Mouse (Mus musculus) regulatory T cell (primary cell): ENCODE measurements around the gene Wrap73.

ENCODE experiments used
- in situ Hi-C: fragments of 300-600 bp; cut with MboI, MseI; formaldehyde crosslinking; loops from one replicate; pipeline ENCODE4 v1.15.1; 2025; ENCODE audit warnings: high pct_unique_total_duplicates

Wrap73 gene

DNA sequence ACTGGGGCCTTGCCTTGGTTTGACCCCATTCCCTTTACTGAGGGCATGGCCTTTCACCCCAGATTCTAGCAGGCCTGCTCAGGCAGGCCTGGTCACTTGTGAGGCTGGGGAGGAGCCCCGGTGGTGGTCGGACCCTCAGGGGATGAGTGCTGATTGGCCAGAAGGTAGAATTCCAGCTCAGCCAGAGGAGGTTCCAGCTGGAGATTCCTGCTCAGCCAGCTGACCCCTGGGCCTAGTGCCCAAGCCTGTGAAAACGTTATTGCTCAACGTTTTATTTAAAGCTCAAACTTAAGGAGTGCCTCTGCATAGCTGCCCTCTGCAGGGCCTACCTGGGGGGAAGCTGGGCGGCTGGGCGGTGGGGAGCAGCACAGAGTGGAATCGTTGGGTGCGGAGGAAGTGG lies 35.1 kb downstream of the Wrap73 start:
- in situ Hi-C loops: no loop called here

- in situ Hi-C loops: no loop called here
Measured at GRCm38 (mm10) chr4:154181001-154181400, 38.8 kb downstream of the Wrap73 start.

GRCm38 (mm10) chr4:154183566-154183965 lies 41.4 kb downstream of the Wrap73 start:
- in situ Hi-C loops: no loop called here

- in situ Hi-C loops: no loop called here
Measured at GRCm38 (mm10) chr4:154185001-154185400, 42.8 kb downstream of the Wrap73 start.

- in situ Hi-C loops: no loop called here
Measured at GRCm38 (mm10) chr4:154186002-154186537, 43.9 kb downstream of the Wrap73 start.

DNA sequence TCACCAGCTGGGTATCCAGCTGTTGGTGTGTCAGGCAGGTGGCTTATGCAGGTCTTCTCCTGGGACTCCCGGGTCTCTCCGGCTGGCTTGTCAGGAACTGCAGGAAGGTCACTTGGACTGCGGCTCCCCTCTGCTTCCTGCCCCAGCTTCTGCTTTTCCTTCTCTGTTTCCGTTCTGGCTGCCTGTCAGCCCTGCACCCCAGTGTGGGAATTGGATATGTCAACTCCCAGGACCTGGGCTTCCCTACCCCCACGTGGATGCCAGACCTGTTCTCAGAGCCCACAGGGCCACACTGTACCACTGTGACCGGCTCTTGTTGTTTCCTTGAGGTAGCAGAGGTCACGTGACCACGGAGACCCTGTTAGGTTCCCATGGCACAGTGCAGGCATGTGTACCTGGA lies 46.8 kb downstream of the Wrap73 start:
- in situ Hi-C loops: no loop called here

DNA sequence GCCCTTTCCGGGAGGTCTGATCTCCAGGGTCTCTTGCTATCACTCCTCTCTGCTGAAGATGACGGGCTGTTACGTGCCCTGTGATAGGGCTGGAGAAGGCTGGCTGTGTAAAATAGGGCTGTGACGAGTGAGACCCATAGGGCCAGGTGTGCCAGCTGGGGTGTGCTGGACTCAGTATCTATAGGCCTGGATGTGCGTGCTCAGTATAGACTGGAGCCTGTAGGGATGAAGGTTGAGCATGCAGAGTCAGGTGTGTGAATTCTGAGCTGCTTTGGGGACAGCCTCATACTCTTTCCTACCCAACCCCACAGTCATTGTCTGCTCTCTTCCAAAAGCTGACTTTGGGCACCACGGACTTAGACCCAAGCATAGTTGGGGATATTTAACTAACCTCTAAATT lies 55.8 kb downstream of the Wrap73 start:
- in situ Hi-C loops: no loop called here

- in situ Hi-C loops: no loop called here
Measured at GRCm38 (mm10) chr4:154198377-154198961, 56.3 kb downstream of the Wrap73 start.

DNA sequence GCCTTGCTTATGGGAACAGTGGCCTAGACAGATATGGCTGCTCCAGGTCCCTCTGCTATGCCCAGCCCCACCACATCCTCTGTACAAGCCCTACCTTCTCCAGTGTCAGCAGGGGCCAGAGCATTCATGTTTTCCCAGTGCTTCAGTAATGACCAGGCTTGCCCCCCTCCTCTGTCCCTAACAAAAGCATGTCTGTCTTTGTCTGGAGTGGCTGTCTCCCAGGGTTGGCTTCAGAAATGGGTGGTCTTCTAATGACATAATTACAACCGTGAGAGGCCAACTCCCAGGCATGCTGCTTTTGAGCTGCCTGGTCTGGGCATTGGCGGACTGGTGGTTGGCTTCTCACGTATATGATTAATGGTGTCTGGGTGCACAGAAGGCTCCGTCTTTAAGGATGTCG lies 59.3 kb downstream of the Wrap73 start:
- in situ Hi-C loops: no loop called here

DNA sequence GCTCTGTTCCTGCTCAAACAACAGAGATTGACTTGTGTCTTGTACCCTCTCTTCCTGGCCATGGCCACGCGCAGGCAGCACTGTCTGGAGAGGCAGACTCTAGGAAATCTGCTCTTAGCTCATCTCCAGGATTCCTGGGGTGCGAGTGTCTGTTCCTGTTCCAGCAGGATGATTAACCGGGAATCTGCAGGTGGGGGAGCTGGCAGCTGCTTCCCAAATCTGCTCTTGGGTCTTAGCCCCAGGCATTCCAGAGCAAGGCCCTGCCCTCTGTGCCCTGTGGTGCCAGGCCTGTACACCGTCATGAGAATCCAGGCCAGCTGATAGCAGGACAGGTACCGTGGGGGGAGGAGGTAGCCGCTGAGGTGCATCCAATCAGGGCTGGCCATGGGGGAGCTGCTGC lies 62.4 kb downstream of the Wrap73 start:
- in situ Hi-C loops: no loop called here

- in situ Hi-C loops: no loop called here
Measured at GRCm38 (mm10) chr4:154205392-154205791, 63.2 kb downstream of the Wrap73 start.

GRCm38 (mm10) chr4:154207261-154207660 lies 65.1 kb downstream of the Wrap73 start:
- in situ Hi-C loops: no loop called here

GRCm38 (mm10) chr4:154209054-154209453 lies 66.9 kb downstream of the Wrap73 start:
- in situ Hi-C loops: no loop called here

DNA sequence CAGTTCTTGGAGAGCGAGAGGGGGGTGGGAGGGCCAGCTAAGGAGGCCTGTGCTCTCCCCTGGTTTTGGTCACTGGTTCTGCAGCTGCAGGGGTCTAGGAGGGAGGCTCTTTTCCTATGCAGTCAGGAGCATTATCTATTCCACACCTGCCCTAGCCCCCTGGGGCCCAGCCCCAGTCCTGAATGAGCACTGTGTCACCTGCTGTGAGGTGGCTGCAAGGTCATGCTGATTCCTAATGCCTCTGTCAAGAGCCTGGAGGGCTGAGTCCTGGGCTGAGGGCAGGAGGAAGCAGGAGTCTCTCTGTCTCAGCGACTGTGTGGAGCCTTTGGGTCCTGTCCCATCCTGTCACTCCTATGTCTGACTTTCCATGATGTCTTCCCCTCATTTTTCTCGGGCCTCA lies 67.7 kb downstream of the Wrap73 start:
- in situ Hi-C loops: no loop called here

- in situ Hi-C loops: no loop called here
Measured at GRCm38 (mm10) chr4:154211459-154211858, 69.3 kb downstream of the Wrap73 start.

DNA sequence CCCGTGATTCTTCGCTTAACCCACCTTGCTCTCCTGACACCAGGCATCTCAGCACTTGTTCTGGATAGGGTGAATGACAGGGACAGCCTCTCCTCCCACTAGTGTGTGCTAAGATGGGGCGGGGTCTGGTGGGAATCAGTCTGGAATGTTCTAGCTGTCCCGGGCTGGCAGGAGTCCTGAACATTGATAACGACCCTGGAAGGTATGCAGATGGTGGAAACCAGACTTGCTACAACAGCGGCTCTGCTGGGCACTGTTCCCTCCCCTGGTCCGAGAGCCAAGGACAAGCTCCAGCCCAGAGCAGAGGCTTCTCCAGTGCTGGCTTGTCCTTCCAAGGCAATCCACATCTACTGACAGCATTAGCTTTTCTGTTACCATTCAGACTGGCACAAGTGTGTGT lies 71.4 kb downstream of the Wrap73 start:
- in situ Hi-C loops: no loop called here

DNA sequence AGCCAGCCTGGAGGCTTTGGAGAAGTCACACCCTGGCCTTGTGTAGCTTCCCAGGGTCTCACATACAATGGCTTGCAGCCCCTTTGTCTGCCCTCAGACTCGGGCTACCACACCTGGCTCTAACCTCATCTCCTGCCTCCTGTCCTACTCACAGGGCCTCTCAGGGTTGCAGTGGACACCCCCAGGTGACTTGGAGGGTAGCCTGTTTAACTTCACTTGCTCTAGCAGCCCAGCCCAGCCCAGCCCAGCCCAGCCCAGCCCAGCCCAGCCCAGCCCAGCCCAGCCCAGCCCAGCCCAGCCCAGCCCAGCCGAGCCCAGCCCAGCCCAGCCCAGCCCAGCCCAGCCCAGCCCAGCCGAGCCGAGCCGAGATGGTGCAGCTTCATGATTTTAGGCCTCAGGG lies 71.9 kb downstream of the Wrap73 start:
- in situ Hi-C loops: no loop called here
